Mouse (Mus musculus): ENCODE measurements around the gene Gm597.

Gm597 gene

GRCm38 (mm10) chr1:28780152-28780551, at the start of gene Gm597:
Gene Gm597, minus strand, starts transcription at chr1:28780252.
- no peak for DNase-seq (ENCODE audit: low read depth, low spot score)

DNA sequence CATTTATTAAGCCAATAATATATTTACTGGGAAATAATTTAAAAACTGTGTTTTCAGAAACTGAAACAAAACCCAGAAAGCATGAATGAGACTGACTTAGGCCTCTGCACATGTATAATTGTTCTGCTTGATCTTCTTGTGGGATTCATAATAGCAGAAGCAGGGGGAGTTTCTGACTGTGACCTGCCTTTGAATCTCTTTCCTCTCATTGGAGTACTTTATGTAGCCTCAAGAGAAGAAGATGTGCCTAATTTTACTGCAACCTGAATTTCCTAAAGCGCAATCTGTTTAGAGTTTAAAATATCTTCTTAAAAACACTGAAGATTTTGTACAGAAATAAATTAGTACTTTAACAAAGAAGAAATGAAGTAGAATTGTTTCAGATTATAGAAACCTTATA, 27.6 kb upstream of the Gm597 start:
- no peak for DNase-seq (ENCODE audit: low read depth, low spot score)

- no peak for DNase-seq (ENCODE audit: low read depth, low spot score)
These were observed 26.6 kb upstream of the Gm597 start for GRCm38 (mm10) chr1:28806618-28807017.

DNA sequence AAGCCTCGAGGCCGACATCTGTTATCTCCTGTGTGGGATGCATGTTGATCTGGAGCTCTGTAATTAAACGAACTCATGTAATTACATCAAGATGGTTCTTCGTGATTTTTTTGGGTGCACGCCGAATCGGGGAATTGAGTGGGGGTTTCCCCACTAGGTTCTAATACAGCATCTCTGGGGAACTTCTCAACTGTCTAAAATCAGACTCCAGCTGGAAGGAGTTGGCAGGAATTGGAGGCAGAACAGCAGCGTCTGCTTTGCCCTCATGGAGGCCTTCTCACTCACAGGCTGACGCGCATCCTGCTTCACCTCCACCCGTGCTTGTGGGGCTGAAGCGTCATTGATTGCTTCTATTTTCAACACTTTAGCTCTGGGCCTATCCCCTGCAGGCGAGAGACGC, 20.8 kb upstream of the Gm597 start:
- DNase-seq (ENCODE audit: low read depth, low spot score) = no peak

All from embryo, embryonic 11.5 days (tissue).